Mouse (Mus musculus) layer of hippocampus, adult 11-12 months (tissue): Measurements from ENCODE around the gene Ltbp4.

ENCODE experiments used
- DNase-seq: peaks from one replicate; pipeline ENCODE4 v3.0.0; 2022; ENCODE audit warnings: low spot score

Gene Ltbp4

GRCm38 (mm10) chr7:27355745-27356240 is 18.3 kb upstream of the Ltbp4 start, which contains the start of gene Shkbp1:
TSS of gene Shkbp1 (minus strand) at chr7:27356019.
- DNase-seq = peak; percentile 87

GRCm38 (mm10) chr7:27355261-27355660 is 17.8 kb upstream of the Ltbp4 start:
- no peak for DNase-seq

- no peak for DNase-seq
Measured at GRCm38 (mm10) chr7:27354783-27355182, 17.3 kb upstream of the Ltbp4 start.

- DNase-seq = no peak
Measured at GRCm38 (mm10) chr7:27354144-27354543, 16.7 kb upstream of the Ltbp4 start.

- no peak for DNase-seq
Measured at GRCm38 (mm10) chr7:27345444-27345843, 8.0 kb upstream of the Ltbp4 start.

- no peak for DNase-seq
Measured at GRCm38 (mm10) chr7:27342595-27342994, 5.1 kb upstream of the Ltbp4 start.

GRCm38 (mm10) chr7:27339519-27339918 is 2.0 kb upstream of the Ltbp4 start:
- peak; percentile 67 for DNase-seq

- DNase-seq = no peak
Measured at GRCm38 (mm10) chr7:27339114-27339513, 1.6 kb upstream of the Ltbp4 start.

- peak; percentile 91 for DNase-seq
Measured at GRCm38 (mm10) chr7:27335928-27336823, 1.3 kb downstream of the Ltbp4 start.

GRCm38 (mm10) chr7:27335011-27335720 is 2.3 kb downstream of the Ltbp4 start:
- no peak for DNase-seq

- no peak for DNase-seq
Measured at GRCm38 (mm10) chr7:27334405-27334911, 3.0 kb downstream of the Ltbp4 start.

- no peak for DNase-seq
Measured at GRCm38 (mm10) chr7:27333316-27333941, 4.1 kb downstream of the Ltbp4 start.

- DNase-seq = peak; percentile 85
Measured at GRCm38 (mm10) chr7:27332353-27333199, 4.9 kb downstream of the Ltbp4 start.

GRCm38 (mm10) chr7:27331854-27332253 is 5.6 kb downstream of the Ltbp4 start:
- no peak for DNase-seq

- DNase-seq = no peak
Measured at GRCm38 (mm10) chr7:27331541-27331851, 6.0 kb downstream of the Ltbp4 start.

GRCm38 (mm10) chr7:27330709-27331540 is 6.6 kb downstream of the Ltbp4 start:
- peak; percentile 75 for DNase-seq

GRCm38 (mm10) chr7:27329981-27330380 is 7.5 kb downstream of the Ltbp4 start:
- DNase-seq = no peak

GRCm38 (mm10) chr7:27329326-27329947 is 8.1 kb downstream of the Ltbp4 start:
- peak; percentile 86 for DNase-seq

GRCm38 (mm10) chr7:27328648-27329047 is 8.8 kb downstream of the Ltbp4 start:
- DNase-seq = no peak

GRCm38 (mm10) chr7:27328161-27328560 is 9.3 kb downstream of the Ltbp4 start:
- DNase-seq = no peak
